ENCODE assay signal across 8 mouse cellular contexts in the genomic region with DNA sequence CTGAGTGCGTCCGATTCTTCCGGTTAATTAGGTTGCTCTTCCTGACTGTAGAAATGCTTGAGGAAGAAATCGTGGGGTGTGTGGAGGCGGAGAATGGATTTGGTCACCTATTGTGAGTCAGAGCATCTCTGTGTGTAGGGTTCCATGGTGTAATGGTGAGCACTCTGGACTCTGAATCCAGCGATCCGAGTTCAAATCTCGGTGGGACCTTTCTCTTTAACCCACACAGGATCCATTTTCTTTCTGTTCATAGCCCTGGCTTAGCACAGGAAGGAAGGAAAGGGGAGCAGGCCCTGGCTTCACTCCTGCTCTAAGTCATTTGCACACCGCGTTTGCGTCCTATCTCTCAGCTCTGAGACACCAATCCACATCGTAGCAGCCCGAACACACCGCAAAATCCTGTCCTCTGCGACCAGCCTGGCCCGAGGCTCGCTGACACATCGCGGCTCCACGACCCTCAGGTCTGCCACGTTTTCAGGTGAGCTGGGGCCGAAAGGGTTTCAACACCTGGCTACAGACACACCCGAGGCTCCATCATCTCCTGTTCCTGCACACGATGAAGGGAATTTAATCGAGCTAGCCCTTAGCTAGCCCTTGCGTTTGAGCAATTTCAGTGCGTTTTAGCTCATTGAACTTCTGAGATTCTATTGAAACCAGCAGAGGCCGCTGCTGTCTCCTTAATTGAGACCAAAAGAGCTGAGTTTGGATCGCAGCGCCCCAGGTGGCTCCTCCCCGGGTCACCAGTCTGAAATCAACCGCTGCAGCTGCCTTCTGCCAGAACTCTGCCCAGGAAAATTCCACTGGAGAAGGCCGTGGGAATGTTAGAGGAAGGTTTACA. TPM values are rescaled to one million over a fixed set of nuclear protein-coding genes. Genes with fewer than 3 reads are reported as not detected.
DNase-seq lines count a peak whose midpoint lies in the region; ATAC-seq and TF ChIP-seq lines count a peak whose summit lies in the region.

No protein-coding gene starts in this region.

- peak overlapping the region; percentile 46 for H3K9ac ChIP-seq in hindbrain, postnatal 0 days (replicated peaks; ENCODE audit: low read length)

- TF ChIP-seq CTCF in hindbrain, postnatal 0 days (IDR thresholded peaks at IDR 0.05; ENCODE audit: low read depth): peak; percentile 78

- 1% methylated on average over 33 of the region's 33 CpGs for WGBS in hindbrain, postnatal 0 days

- H3K36me3 ChIP-seq in hindbrain, postnatal 0 days (ENCODE audit: insufficient read depth, low read length): no peaks in the 10 kb centered on the region

- DNase-seq in T-cell, adult 2 months (ENCODE audit: low spot score): peak; percentile 72
- DNase-seq in cerebellum, postnatal 10 days: peak; percentile 78 to 83
- DNase-seq in frontal cortex, adult 2 months (ENCODE audit: extremely low spot score in 1 of 2, low spot score in 1 of 2): peak; percentile 43 to 86
- peak; percentile 88 for DNase-seq in hindbrain, postnatal 0 days (ENCODE audit: low spot score)
- peak; percentile 53 to 61 for DNase-seq in left cerebral cortex, adult 8-10 months (ENCODE audit: low spot score in 2 of 2)
- peak; percentile 83 to 86 for DNase-seq in right cerebral cortex, adult 2 months (ENCODE audit: low spot score in 2 of 2)
- peak; percentile 86 for DNase-seq in yolk sac, embryonic 10.5 days (ENCODE audit: low spot score)

- H3K27me3 ChIP-seq in hindbrain, postnatal 0 days (ENCODE audit: insufficient read depth, low read length): no peaks in the 10 kb centered on the region

- no peaks in the 10 kb centered on the region for H3K4me1 ChIP-seq in hindbrain, postnatal 0 days (ENCODE audit: insufficient read depth, low read length)

- H3K4me3 ChIP-seq in hindbrain, postnatal 0 days (ENCODE audit: low read length): peak overlapping the region; percentile 36

- H3K4me2 ChIP-seq in hindbrain, postnatal 0 days (ENCODE audit: low read depth, low read length): peak overlapping the region; percentile 65

- peak; percentile 71 for ATAC-seq in hindbrain, postnatal 0 days
- peak; percentile 78 for ATAC-seq in megakaryocyte, adult 5-6 weeks (ENCODE audit: poor library complexity, severe bottlenecking)

- peak overlapping the region; percentile 22; the same call in 1 of the 2 replicates for H3K27ac ChIP-seq in hindbrain, postnatal 0 days

- no peaks in the 10 kb centered on the region for H3K9me3 ChIP-seq in hindbrain, postnatal 0 days (ENCODE audit: low read length)

RNA-seq across cellular contexts. Expression of a gene that starts 7.0 kb away (rescaled TPM):
- polyA plus RNA-seq in frontal cortex, adult 2 months (2012; rRNA removed): not detected in 2 replicates
- total RNA-seq in hindbrain, postnatal 0 days (2014; rRNA removed): not detected in 2 replicates
- polyA plus RNA-seq in hindbrain, postnatal 0 days (2015; fragmentation: Nextera tagmentation; extraction: Ambion mirVana): not detected in 2 replicates
- total RNA-seq in left cerebral cortex, adult 8-10 months (2022): not detected
- not detected in 2 replicates for total RNA-seq in megakaryocyte, adult 5-6 weeks (2015)
- total RNA-seq in megakaryocyte, adult 5-6 weeks (2017): not detected in 2 replicates

RNA-seq across cellular contexts. Expression of a gene that starts 23.5 kb away (rescaled TPM):
- polyA plus RNA-seq in frontal cortex, adult 2 months (2012; rRNA removed): 25.0 and 26.1 TPM in 2 replicates
- 21.6 and 22.0 TPM in 2 replicates for total RNA-seq in hindbrain, postnatal 0 days (2014; rRNA removed)
- polyA plus RNA-seq in hindbrain, postnatal 0 days (2015; fragmentation: Nextera tagmentation; extraction: Ambion mirVana): 15.9 and 16.1 TPM in 2 replicates
- 10 to 100 TPM; 27.4 to 28.4 (median 27.6) TPM for total RNA-seq in left cerebral cortex, adult 8-10 months (2022)
- total RNA-seq in megakaryocyte, adult 5-6 weeks (2015): 10.8 and 12.3 TPM in 2 replicates
- total RNA-seq in megakaryocyte, adult 5-6 weeks (2017): 6.9 and 11.0 TPM in 2 replicates

RNA-seq across cellular contexts. Expression of a gene that starts 52.9 kb away (rescaled TPM):
- 2.5 and 3.3 TPM in 2 replicates for polyA plus RNA-seq in frontal cortex, adult 2 months (2012; rRNA removed)
- 0.68 and 0.84 TPM in 2 replicates for total RNA-seq in hindbrain, postnatal 0 days (2014; rRNA removed)
- polyA plus RNA-seq in hindbrain, postnatal 0 days (2015; fragmentation: Nextera tagmentation; extraction: Ambion mirVana): 0.88 and 1.3 TPM in 2 replicates
- 1 to 10 TPM; 4.2 to 4.8 (median 4.3) TPM for total RNA-seq in left cerebral cortex, adult 8-10 months (2022)
- 19.5 and 31.4 TPM in 2 replicates for total RNA-seq in megakaryocyte, adult 5-6 weeks (2015)
- 10.7 and 12.1 TPM in 2 replicates for total RNA-seq in megakaryocyte, adult 5-6 weeks (2017)

Comparison
In these comparisons a context has a peak if more than half of its experiments do, and no peak if none do; other contexts are left out.
1. Peak in every context shown above with its lines: DNase-seq, ATAC-seq, H3K4me3 ChIP-seq and H3K27ac ChIP-seq.